Mouse (Mus musculus) hindbrain, embryonic 11.5 days (tissue): ENCODE measurements around the gene Olfr1231. TPM values are rescaled to one million over a fixed set of nuclear protein-coding genes. Genes with fewer than 3 reads are reported as not detected.

Source experiments
- ATAC-seq: fragments of 200-750 bp; cut with Nextera tagmentation; 2 replicates; pipeline ENCODE4 v1.8.0; 2017; ENCODE audit warnings: mild to moderate bottlenecking, moderate TSS enrichment, moderate library complexity; ENCODE audit not compliant: low FRiP score
- DNase-seq: peaks from one replicate; pipeline ENCODE4 v3.0.0-alpha.2; 2015; ENCODE audit warnings: low spot score
- H3K27ac ChIP-seq: fragments of 300-500 bp; sonication (generic); 2 replicates; pipeline ENCODE4 v1.5.1; 2014; ENCODE audit warnings: mild to moderate bottlenecking, low read depth, low read length
- H3K27me3 ChIP-seq: fragments of 300-500 bp; sonication (generic); 2 replicates; pipeline ENCODE4 v1.6.1; 2014; ENCODE audit warnings: mild to moderate bottlenecking, low read length, moderate library complexity, mixed read lengths; ENCODE audit not compliant: control insufficient read depth, insufficient read depth
- H3K36me3 ChIP-seq: fragments of 300-500 bp; sonication (generic); 2 replicates; pipeline ENCODE4 v1.6.1; 2014; ENCODE audit warnings: mild to moderate bottlenecking, low read length, moderate library complexity, mixed read lengths; ENCODE audit not compliant: control insufficient read depth, insufficient read depth
- H3K4me1 ChIP-seq: fragments of 300-500 bp; sonication (generic); replicated peaks from 2 replicates; pipeline ENCODE4 v1.6.1; 2014; ENCODE audit warnings: low read length, mixed read lengths; ENCODE audit not compliant: control insufficient read depth, insufficient read depth
- H3K4me2 ChIP-seq: fragments of 300-500 bp; sonication (generic); replicated peaks from 2 replicates; pipeline ENCODE4 v1.6.1; 2014; ENCODE audit warnings: mild to moderate bottlenecking, low read depth, low read length
- H3K4me3 ChIP-seq: fragments of 300-500 bp; sonication (generic); 2 replicates; pipeline ENCODE4 v1.5.1; 2014; ENCODE audit warnings: low read depth, low read length
- H3K9ac ChIP-seq: fragments of 300-500 bp; sonication (generic); 2 replicates; pipeline ENCODE4 v1.6.1; 2014; ENCODE audit warnings: low read depth, low read length
- H3K9me3 ChIP-seq: fragments of 300-500 bp; sonication (generic); 2 replicates; pipeline ENCODE4 v1.6.1; 2016; ENCODE audit warnings: low read length; ENCODE audit not compliant: control insufficient read depth
- WGBS: fragments of 180-500 bp; shearing (Covaris S2); extraction: QIAGEN DNeasy Blood & Tissue Kit; methylation state at CpG from one replicate; pipeline ENCODE4 v1.1.7; 2014; 5-methylcytosine and 5-hydroxymethylcytosine counted together
- polyA plus RNA-seq: library from polyadenylated mRNA; unstranded; fragments of >200 nt; fragmentation: Nextera tagmentation; extraction: Ambion mirVana; gene quantifications from 2 replicates; pipeline ENCODE4 v1.2.1, GENCODE M21; 2014

The Olfr1231 gene
- not detected in 2 replicates for polyA plus RNA-seq

DNA sequence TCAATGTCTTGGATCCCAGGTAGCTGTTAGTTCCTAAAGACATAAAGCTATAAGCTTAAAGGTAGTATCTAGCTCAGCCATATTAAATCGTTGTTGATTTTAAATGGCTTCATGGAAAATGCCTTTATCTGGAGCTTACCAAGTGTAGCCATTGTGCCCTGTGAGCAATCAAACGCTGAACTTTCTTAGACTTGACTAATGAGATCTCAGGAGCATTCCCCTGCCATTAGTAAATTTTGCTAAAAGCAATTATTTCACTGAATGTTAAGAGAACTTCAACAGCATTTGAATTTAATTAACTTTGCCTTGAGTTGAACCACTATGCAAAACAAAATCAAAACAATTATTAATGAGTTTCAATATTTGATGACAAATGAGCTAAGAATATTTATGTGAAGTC, at the start of gene Olfr1231:
Gene Olfr1231 (minus strand): TSS at position 101 of the 400 bp plus-strand sequence.
- Histone ChIP-seq H3K27ac (no peak within 1 kb of the TSS), H3K4me1 (no peaks in the 10 kb centered on the region), H3K27me3 (no peaks in the 10 kb centered on the region), H3K4me3 (no peak within 1 kb of the TSS), H3K4me2 (no peak within 1 kb of the TSS), H3K9ac (no peak within 1 kb of the TSS), H3K36me3 (no peaks in the 10 kb centered on the region), H3K9me3 (no peaks in the 10 kb centered on the region)
- no peak for DNase-seq
- no peak for ATAC-seq
- 82% methylated on average over 2 of the region's 2 CpGs for WGBS

- no peaks in the 10 kb centered on the region for H3K4me1 ChIP-seq
- ATAC-seq, result no peak
- no peaks in the 10 kb centered on the region for H3K27me3 ChIP-seq
- H3K27ac ChIP-seq, result no peak within 1 kb of the TSS
- H3K4me3 ChIP-seq, result no peak within 1 kb of the TSS
- H3K4me2 ChIP-seq, result no peak within 1 kb of the TSS
- no peaks in the 10 kb centered on the region for H3K36me3 ChIP-seq
- H3K9ac ChIP-seq, result no peak within 1 kb of the TSS
- no peak for DNase-seq
- H3K9me3 ChIP-seq, result no peaks in the 10 kb centered on the region
Measured at GRCm38 (mm10) chr2:89342298-89342697, 35.4 kb upstream of the Olfr1231 start, which contains the start of gene Olfr1233. TSS of gene Olfr1233 (minus strand) at chr2:89342398.

DNA sequence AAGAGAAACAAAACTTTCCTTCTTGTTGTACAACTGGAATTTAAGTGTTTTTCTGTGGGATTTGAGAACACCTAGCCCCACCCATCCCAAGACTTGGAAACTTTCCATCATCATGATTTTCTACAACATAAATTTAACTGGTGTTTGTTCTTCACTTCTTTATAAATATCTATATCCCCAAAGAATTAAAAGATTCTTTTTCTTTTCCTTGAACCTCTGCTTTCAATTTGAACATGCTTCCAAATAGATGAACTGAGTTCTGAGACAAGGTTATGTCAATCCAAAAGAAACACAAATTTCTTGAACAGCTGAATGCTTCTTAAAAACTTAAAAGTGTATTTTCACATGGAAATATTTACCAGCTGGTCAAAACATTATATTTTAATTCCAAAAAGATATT, 22.7 kb upstream of the Olfr1231 start, which contains the start of gene Olfr1232:
Gene Olfr1232 (minus strand): TSS at position 101 of the 400 bp plus-strand sequence.
- no peak within 1 kb of the TSS for H3K4me2 ChIP-seq
- H3K9me3 ChIP-seq, result no peaks in the 10 kb centered on the region
- H3K36me3 ChIP-seq, result no peaks in the 10 kb centered on the region
- H3K27me3 ChIP-seq, result no peaks in the 10 kb centered on the region
- H3K27ac ChIP-seq, result no peak within 1 kb of the TSS
- no peak for ATAC-seq
- H3K9ac ChIP-seq, result no peak within 1 kb of the TSS
- no peak for DNase-seq
- no peaks in the 10 kb centered on the region for H3K4me1 ChIP-seq
- H3K4me3 ChIP-seq, result no peak within 1 kb of the TSS

- DNase-seq (no peak), ATAC-seq (no peak)
- no peaks in the 10 kb centered on the region for H3K36me3 ChIP-seq
- H3K4me2 ChIP-seq, result no peak within 1 kb of the TSS
- H3K4me1 ChIP-seq, result no peaks in the 10 kb centered on the region
- H3K4me3 ChIP-seq, result no peak within 1 kb of the TSS
- H3K27me3 ChIP-seq, result no peaks in the 10 kb centered on the region
- H3K27ac ChIP-seq, result no peak within 1 kb of the TSS
- no peak within 1 kb of the TSS for H3K9ac ChIP-seq
- 89% methylated on average over 1 of the region's 1 CpGs for WGBS
- no peaks in the 10 kb centered on the region for H3K9me3 ChIP-seq
Measured at GRCm38 (mm10) chr2:89297168-89297567, 9.7 kb downstream of the Olfr1231 start, which contains the start of gene Olfr1230. TSS of gene Olfr1230 (minus strand) at chr2:89297268.

GRCm38 (mm10) chr2:89287914-89288313, 19.0 kb downstream of the Olfr1231 start, which contains the start of gene Olfr1229:
TSS of gene Olfr1229 (minus strand) at chr2:89288014.
- Histone ChIP-seq H3K27ac (no peak within 1 kb of the TSS), H3K4me3 (no peak within 1 kb of the TSS), H3K4me2 (no peak within 1 kb of the TSS), H3K9ac (no peak within 1 kb of the TSS), H3K4me1 (no peaks in the 10 kb centered on the region), H3K27me3 (no peaks in the 10 kb centered on the region), H3K9me3 (no peaks in the 10 kb centered on the region), H3K36me3 (no peaks in the 10 kb centered on the region)
- 86% methylated on average over 2 of the region's 2 CpGs for WGBS
- ATAC-seq (no peak), DNase-seq (no peak)

- no peaks in the 10 kb centered on the region for H3K4me1 ChIP-seq
- no peak within 1 kb of the TSS for H3K9ac ChIP-seq
- H3K27me3 ChIP-seq, result no peaks in the 10 kb centered on the region
- H3K4me2 ChIP-seq, result no peak within 1 kb of the TSS
- no peak within 1 kb of the TSS for H3K4me3 ChIP-seq
- DNase-seq (no peak), ATAC-seq (no peak)
- no peak within 1 kb of the TSS for H3K27ac ChIP-seq
- no peaks in the 10 kb centered on the region for H3K9me3 ChIP-seq
- H3K36me3 ChIP-seq, result no peaks in the 10 kb centered on the region
Measured at GRCm38 (mm10) chr2:89253962-89254361, 52.9 kb downstream of the Olfr1231 start, which contains the start of gene Olfr1228. TSS of gene Olfr1228 (minus strand) at chr2:89254062.

Other genes with a start within 250 kb of the Olfr1231 start
- gene Olfr1218, start 245.9 kb downstream of the Olfr1231 start, polyA plus RNA-seq, result not detected in 2 replicates
- not detected in 2 replicates for gene Olfr1219, start 223.6 kb downstream of the Olfr1231 start, polyA plus RNA-seq
- gene Olfr1220, start 200.2 kb downstream of the Olfr1231 start, polyA plus RNA-seq, result not detected in 2 replicates
- not detected in 2 replicates for gene Olfr1221, start 189.8 kb downstream of the Olfr1231 start, polyA plus RNA-seq
- not detected in 2 replicates for gene Olfr1222, start 174.0 kb downstream of the Olfr1231 start, polyA plus RNA-seq
- gene Olfr1223, start 155.5 kb downstream of the Olfr1231 start, polyA plus RNA-seq, result not detected in 2 replicates
- not detected in 2 replicates for gene Olfr1224-ps1, start 143.0 kb downstream of the Olfr1231 start, polyA plus RNA-seq
- not detected in 2 replicates for gene Olfr1225, start 132.4 kb downstream of the Olfr1231 start, polyA plus RNA-seq
- not detected in 2 replicates for gene Olfr1226, start 107.0 kb downstream of the Olfr1231 start, polyA plus RNA-seq
- gene Olfr1228, start 53.0 kb downstream of the Olfr1231 start, polyA plus RNA-seq, result not detected in 2 replicates
- gene Olfr1229, start 19.1 kb downstream of the Olfr1231 start, polyA plus RNA-seq, result not detected in 2 replicates
- not detected in 2 replicates for gene Olfr1230, start 9.8 kb downstream of the Olfr1231 start, polyA plus RNA-seq
- gene Olfr1232, start 22.6 kb upstream of the Olfr1231 start, polyA plus RNA-seq, result not detected in 2 replicates
- gene Olfr1233, start 35.3 kb upstream of the Olfr1231 start, polyA plus RNA-seq, result not detected in 2 replicates
- not detected in 2 replicates for gene Olfr1234, start 57.8 kb upstream of the Olfr1231 start, polyA plus RNA-seq
- gene Olfr1238, start 102.6 kb upstream of the Olfr1231 start, polyA plus RNA-seq, result not detected in 2 replicates
- not detected in 2 replicates for gene Olfr1239, start 113.3 kb upstream of the Olfr1231 start, polyA plus RNA-seq
- not detected in 2 replicates for gene Olfr1240, start 135.9 kb upstream of the Olfr1231 start, polyA plus RNA-seq
- gene Olfr1241, start 180.1 kb upstream of the Olfr1231 start, polyA plus RNA-seq, result not detected in 2 replicates
- gene Olfr1242, start 191.3 kb upstream of the Olfr1231 start, polyA plus RNA-seq, result not detected in 2 replicates
- gene Olfr1243, start 224.4 kb upstream of the Olfr1231 start, polyA plus RNA-seq, result not detected in 2 replicates